Mouse (Mus musculus) MN1 (cell line): ENCODE results near the gene Shisal1.

Source experiments
- DNase-seq: peaks from one replicate; pipeline ENCODE4 v3.0.0-alpha.2; 2016; ENCODE audit warnings: low spot score

Gene Shisal1

DNA sequence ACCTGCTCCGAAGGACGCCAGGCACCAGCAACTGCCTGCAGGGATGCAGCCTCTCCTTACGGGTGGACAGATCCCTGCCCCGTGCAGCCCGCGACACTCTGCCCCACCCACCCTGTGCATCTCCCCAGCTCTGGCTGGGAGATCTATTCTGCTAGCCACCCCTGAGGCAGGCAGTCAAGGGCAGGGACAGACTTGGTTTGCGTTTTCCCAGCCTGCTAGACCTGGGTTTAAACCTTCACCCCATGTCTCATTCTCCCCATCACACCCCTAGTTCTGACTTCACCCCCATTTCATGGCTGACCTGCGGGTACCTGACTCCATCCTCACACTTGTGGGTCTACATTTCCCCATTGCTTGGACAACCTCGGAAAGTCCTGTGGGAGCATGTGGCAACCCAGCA is at the start of gene Shisal1:
Gene Shisal1 (minus strand): TSS at position 101 of the 400 bp plus-strand sequence.
- DNase-seq, result no peak

- DNase-seq, result peak; percentile 33
Observed at GRCm38 (mm10) chr15:84490486-84490885, 43.6 kb upstream of the Shisal1 start.

- peak; percentile 56 for DNase-seq
Observed at GRCm38 (mm10) chr15:84484255-84484654, 37.4 kb upstream of the Shisal1 start.

DNA sequence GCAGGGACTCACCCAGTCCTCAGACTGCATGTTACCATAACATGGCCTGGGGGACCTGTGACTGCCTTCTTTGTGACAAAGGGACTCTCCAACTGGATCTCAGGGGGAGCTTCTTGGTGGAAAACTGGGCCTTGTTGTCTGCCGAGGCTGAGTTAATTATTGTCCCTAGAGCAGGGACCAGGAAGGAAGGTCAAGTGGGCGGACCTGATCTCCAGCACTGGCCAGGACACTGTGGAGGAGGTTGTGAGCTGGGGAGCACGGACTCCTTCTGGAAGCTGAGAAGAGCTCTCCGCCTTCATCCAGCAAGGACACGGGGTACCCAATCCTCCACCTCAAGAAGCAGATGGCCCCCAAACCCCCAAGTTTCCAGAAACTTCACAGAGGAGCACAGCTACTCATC is 36.7 kb upstream of the Shisal1 start:
- no peak for DNase-seq

GRCm38 (mm10) chr15:84481259-84481877 is 34.5 kb upstream of the Shisal1 start:
- peak; percentile 47 for DNase-seq

GRCm38 (mm10) chr15:84469391-84469790 is 22.5 kb upstream of the Shisal1 start:
- DNase-seq, result no peak

GRCm38 (mm10) chr15:84467761-84468160 is 20.9 kb upstream of the Shisal1 start:
- DNase-seq, result no peak

GRCm38 (mm10) chr15:84466458-84467267 is 19.8 kb upstream of the Shisal1 start:
- no peak for DNase-seq

GRCm38 (mm10) chr15:84461429-84461828 is 14.5 kb upstream of the Shisal1 start:
- no peak for DNase-seq

- DNase-seq, result no peak
Observed at GRCm38 (mm10) chr15:84458983-84459382, 12.1 kb upstream of the Shisal1 start.

DNA sequence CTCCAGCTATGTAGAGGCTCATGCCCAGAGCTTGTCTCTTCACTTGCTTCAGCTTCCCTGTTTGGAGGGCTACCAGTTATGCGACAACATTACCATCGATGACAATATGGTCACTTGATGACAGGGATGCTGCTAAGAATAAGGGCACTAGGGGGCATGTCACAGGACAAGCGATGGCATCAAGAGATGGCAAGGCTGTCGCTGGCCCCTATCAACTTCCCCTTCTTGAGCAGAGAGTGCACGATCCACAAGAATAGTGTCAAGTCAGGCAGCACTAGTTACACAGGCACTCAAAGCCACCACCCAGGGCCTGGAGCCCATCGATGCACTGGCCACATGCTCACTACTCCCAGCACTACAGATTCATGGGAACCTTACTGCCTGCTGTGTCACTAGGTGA is 8.4 kb upstream of the Shisal1 start:
- no peak for DNase-seq

DNA sequence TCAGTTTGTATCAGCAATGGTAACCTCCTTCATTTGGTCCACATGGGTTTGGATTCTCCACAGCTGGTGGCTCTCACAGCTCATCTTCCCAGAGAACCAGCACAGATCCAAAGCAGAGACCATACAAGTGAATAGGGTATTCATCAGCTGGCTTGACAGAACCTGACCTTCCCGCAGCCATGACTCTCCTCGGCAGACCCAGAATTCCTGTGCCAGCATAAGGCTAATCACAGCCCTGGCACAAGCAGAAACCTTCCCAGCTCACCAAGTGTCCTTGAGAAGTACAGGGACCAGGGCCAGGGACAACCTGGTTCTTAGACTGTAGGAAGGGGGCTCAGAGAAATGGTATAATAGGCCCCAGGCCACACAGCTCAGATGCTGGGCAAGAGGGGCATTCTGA is 6.2 kb upstream of the Shisal1 start:
- no peak for DNase-seq

- DNase-seq, result peak; percentile 88
Observed at GRCm38 (mm10) chr15:84450441-84451183, 3.7 kb upstream of the Shisal1 start.

DNA sequence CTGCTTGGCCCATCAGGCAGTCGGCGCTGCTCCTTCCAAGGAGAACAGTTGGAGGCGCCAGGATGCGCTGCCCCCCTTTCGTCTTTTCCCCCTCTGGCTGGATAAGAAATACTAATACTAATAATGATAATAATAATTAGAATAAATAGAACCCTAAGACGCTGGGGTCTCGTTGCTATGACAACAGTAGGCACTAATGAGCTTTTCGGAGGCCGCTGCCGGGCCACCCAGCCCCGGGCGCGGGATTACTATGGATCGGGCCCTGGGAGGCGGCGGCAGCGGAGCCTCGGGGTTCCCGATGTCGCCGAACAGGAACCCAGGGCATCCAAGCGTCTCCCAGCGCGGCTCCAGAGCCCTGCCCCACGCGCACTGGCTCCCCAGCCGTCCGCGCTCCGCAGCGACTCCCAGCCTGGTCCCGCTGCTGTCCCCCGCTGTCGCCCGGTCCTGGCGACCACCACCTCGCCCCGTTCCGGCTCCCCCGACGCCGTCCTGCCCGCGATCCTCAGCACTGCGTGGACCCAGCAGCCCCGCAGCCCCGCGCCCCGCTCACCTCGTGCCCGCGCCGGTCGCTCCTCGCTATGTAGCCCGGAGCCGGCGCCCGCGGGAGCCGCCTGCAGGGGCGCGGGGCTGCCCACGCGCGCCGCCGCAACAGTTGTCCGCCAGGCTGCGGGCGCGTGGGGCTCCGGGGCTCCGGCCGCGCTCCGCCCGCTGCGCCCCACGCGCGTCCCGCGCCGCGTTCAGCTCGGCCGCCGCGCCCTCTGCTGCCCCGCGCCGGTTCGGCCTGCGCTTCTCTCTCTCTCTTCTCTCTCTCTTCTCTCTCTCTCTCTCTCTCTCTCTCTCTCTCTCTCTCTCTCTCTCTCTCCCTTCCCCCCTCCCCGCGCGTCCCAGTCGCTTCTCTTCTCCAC is 833 bp downstream of the Shisal1 start:
- DNase-seq, result peak; percentile 67

- DNase-seq, result no peak
Observed at GRCm38 (mm10) chr15:84444181-84444580, 2.7 kb downstream of the Shisal1 start.

DNA sequence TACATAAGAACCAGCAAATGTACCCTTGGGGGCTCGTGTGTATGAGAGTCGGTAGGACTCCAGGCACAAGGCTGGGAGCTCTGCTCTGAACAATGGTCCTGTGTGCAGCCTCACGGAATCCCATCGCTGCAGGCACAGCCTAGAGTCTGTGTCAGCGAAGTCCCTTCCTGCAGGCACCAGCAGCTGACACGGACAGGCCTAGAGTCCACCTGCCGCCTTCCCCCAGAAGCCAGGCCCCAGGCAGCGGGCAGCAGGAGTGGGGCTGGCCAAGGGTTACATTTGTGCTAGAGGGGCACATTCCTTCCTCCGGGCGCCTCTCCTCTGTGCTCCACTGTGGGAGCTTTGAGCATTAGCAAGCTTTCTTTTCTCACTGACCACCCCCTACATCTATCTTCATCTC is 3.3 kb downstream of the Shisal1 start:
- no peak for DNase-seq

DNA sequence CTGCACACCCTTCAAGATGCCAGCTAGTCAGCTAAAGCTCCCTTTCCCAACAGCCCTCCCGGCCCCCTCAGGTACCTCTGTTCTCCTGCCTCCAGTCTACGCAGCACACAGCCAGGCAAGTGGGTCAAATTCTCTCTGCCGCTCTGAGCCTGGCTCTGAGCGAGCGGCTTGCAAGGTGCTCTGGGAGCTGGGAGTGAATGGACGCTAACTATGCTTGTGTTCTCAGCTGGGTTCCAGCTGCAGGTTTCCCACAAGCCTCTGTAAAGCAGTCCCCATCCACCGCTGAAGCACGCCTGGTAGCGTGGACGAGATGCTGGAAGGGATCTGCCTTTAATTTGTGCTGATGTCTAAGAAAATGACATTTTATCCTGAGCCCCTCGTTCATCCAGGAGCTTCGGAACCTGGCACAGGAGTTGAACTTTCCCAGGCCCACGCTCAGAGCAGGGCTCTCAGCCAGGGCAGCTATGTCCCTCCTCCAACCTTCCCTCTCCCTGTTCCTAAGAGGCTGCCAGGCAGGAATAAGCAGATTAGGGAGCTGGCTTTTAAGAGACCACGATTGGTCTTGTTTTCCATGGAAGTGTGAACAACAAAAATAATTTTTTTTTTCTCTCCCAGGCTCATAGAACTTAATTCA is 5.1 kb downstream of the Shisal1 start:
- DNase-seq, result no peak

- no peak for DNase-seq
Observed at GRCm38 (mm10) chr15:84440820-84441219, 6.1 kb downstream of the Shisal1 start.

GRCm38 (mm10) chr15:84433586-84434185 is 13.2 kb downstream of the Shisal1 start:
- DNase-seq, result no peak

DNA sequence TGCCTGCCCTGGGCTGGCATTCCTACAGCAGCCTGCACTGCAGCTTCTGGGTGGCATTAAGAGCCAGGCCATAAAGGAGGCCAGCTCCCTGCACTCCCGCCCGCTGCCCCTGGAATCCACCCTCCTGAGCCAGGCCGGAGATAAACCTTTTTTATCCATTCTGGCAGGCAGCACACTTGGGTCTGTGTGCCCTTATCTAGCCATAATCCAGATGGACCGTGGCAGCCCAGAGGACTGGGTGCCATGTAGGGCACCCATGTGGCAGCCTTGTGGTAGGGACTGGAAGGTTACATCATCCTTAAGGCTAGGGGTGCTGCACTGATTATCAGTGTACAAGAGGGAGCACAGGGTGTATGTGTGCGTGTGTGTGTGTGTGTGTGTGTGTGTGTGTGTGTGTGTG is 16.4 kb downstream of the Shisal1 start:
- peak; percentile 83 for DNase-seq

- no peak for DNase-seq
Observed at GRCm38 (mm10) chr15:84427624-84428023, 19.3 kb downstream of the Shisal1 start.
